Mouse (Mus musculus): ENCODE data around the gene C1qtnf1.

C1qtnf1 gene

DNA sequence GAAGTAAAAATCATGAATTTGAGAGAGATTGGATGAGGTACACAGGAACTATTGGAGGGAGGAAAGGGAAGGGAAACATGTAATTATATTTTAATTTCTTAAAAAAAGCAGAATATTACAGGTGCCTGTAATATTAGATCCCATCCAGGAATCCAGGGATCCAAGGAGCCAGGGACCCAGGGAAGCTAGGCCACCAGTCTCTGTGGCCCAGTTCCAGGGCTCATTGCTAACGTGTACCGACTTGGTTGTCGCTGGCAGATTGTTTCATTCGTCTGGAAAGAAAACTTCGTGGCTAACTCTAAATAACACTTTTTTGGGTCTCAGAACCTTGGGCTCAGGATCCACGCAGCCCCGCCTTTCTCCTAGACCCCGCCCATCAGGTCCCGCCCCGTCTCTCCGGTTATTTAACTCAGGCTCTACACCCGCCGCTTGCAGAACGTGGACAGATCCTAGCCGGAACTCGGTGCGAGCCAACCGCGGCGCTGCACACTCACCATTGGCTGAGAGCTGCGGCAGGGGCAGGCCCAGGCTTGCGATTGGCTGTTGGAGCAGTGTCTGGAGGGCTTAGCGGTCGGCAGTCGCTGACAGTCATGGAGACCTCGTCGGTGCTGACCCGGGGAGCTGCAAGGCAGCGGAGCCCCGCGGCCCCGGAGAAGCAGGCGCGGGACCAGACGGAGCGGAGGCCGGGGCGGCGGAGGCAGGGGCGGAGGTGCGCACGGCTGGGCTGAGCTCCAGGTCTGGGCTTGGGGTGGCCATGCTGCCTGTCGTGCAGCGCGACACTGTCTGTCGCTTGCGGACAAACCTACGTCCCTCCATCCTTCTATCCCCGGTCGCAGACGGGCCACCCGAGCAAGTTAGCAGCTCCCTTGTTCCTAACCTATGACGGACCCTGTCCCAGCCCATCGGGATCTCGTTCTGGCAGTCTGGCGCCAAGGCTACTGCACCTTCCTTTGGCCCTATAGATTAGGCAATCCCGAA lies 48.7 kb downstream of the C1qtnf1 start, which contains the start of gene Engase:
Engase (plus strand) TSS at position 434 of the 978 bp plus-strand sequence.
- DNase-seq, result peak; percentile 100

GRCm38 (mm10) chr11:118479776-118480175 lies 51.8 kb downstream of the C1qtnf1 start:
- peak; percentile 97 for DNase-seq

DNA sequence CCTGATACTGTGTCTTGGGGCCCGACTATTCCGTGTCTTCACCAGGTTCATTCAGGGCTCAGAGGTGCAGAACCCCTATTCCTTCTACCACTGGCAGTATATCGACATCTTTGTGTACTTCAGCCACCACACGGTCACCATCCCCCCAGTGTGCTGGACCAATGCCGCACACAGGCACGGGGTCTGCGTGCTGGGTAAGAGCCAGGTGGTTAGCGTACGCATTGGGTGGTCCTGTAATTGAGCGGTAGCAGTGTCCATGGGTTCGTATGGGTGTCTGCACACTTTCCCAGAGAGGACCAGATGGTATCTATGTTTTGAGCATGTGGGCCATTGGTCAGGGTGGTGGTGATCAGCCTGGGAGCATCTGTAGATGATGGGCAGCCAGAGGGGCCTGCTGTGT lies 53.2 kb downstream of the C1qtnf1 start:
- no peak for DNase-seq

GRCm38 (mm10) chr11:118481751-118482150 lies 53.7 kb downstream of the C1qtnf1 start:
- no peak for DNase-seq

GRCm38 (mm10) chr11:118484169-118484568 lies 56.2 kb downstream of the C1qtnf1 start:
- DNase-seq, result no peak

- no peak for DNase-seq
Measured at GRCm38 (mm10) chr11:118485338-118485737, 57.3 kb downstream of the C1qtnf1 start.

DNA sequence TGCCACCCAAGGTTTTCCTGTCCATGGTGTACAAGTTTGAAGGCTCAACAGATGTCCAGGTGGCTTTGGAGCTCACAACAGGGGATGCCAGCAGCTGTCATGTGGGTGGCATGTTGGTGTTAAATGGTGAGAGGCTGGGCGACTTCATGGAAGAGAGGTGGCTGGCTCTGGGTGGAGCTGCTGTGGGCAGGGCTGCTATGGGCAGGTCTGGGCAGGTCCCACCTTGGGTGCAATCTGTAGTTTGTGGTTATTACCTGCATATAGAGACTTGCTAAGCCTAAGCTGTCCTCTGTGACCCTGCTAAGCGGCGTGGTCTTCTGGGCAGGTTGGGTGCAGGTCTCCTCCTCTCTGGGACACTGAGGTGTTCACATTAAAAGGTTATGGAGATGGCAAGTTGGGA lies 57.8 kb downstream of the C1qtnf1 start:
- DNase-seq, result no peak

DNA sequence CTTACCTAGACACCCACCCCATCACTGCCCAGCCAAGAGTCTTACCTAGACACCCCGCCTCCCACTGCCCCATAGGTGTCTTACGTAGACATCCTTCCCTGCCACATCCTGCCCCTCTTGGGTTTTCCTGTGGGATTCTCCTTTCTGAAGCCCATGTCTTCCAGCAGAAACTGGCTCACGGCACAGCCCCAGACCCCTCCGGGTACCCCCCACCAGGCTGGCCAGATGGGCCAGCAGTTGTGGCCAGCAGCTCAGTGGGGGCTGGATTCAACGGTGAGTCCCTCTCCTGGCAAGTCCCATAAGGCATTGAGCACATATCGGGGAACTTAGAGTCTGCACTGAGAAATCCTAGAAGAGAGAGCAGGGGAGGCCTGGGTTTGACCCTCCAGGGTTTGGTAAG lies 58.3 kb downstream of the C1qtnf1 start:
- DNase-seq, result no peak

GRCm38 (mm10) chr11:118486881-118487772 lies 59.1 kb downstream of the C1qtnf1 start:
- peak; percentile 95 for DNase-seq

DNA sequence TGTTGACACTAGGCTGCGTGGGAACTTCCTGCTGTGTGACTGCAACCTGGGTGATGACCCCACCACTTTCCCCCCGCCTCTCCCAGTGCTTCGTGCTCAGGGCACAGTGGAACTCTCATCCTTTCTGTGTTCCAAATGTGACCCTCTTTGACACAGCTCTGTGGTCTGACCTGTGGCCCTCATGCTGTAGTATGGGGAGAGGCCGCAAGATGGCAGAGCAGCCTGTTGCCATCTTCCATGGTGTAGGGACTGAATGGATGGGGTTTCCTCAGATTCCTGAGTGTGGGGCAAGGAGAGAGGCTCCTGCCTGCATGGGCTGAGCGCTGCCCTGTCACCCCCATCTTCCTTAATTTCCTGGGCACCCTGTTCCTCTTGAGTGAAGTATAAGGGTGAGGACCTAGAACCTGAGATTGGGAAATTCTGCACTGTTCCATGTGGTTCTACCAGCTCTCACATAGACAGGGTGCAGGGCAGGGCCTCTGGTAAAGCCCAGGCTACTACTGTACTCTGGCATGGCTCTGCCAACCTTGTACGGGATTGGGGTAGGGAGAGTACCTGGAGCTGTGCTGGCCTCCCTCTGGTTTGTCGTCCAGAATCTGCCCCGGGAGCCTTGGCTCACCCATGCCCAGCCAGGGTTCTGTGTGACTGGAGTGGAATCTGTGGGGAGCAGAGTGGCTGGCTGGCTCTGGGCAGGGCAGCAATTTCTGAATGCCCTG lies 60.3 kb downstream of the C1qtnf1 start:
- peak; percentile 88 for DNase-seq

DNA sequence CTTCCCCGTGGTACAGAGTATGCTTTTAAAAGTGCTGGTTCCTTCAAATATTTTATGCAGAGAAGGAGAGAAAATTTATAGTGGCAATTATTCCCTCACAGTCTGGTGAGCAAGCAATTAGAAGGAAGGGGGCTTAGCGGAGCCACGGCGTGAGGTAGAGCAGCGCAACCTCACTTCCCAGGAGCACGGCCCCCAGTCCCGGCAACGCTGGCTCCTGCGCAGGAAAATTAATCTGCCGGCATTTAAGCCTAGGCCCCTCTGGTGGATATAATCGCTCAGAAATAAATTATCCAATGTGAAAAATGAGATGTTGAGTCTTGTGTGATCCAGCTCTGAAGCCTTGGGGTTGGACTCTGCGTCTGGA lies 60.9 kb downstream of the C1qtnf1 start:
- DNase-seq, result no peak

GRCm38 (mm10) chr11:118490566-118491218 lies 62.7 kb downstream of the C1qtnf1 start:
- peak; percentile 96 for DNase-seq

DNA sequence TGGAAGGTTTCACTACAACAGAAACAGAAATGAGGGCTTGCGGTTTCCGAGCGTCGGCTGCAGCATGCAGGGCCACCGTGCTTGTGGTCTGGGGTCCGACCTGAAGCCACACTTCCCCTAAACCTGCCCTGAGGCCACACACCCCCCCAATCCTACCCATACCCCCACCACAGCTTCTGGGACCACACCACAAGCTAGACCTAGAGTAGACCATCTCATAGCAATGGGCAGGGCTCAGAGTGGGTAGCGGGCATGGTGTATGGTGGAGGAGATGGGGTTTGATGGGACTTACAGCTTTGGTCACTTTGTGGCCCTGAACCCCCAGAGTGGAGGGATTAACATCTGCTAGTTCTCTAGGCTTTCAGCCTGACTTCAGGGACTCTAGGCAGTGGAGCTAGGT lies 63.2 kb downstream of the C1qtnf1 start:
- DNase-seq, result peak; percentile 91

GRCm38 (mm10) chr11:118493458-118493857 lies 65.5 kb downstream of the C1qtnf1 start:
- no peak for DNase-seq

GRCm38 (mm10) chr11:118494001-118494737 lies 66.2 kb downstream of the C1qtnf1 start:
- DNase-seq, result peak; percentile 91

GRCm38 (mm10) chr11:118495065-118495464 lies 67.1 kb downstream of the C1qtnf1 start:
- no peak for DNase-seq

DNA sequence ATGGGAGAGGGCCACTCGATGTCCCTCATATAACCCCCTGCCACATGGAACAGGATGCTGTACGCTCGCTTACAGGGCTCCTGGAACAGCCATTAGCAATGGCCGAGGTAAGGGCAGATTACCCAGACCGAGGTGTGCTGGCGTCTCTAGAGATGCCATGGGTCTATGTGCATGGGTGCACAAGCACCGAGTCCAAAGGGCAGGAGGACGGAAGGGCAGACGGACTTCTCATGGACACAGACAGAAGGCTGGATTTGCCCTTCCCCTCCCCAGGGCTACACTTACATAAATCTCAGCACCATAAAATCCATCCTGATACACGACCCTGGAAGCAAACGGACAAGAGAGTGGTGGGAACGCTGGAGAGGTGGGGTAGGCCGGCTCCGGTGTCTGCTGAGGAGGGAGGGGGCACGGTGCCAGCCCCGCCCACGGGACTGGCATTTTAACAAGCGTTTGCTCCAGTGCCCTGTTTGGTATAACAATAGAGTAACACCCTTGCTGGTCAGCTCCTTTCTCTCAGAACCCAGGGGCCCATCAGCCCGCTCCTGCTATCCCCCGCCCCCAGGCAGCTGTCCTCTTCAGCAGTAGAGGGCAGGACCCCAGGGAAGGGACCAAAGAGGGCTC lies 68.2 kb downstream of the C1qtnf1 start:
- no peak for DNase-seq

Measured in heart, adult 11 months (tissue).